Mouse (Mus musculus) kidney, adult 2 months (tissue): Measurements from ENCODE around the gene Gm47841.

ENCODE experiments used
- CTCF ChIP-seq: fragments of 200-500 bp; conservative IDR thresholded peaks from 2 replicates; pipeline ENCODE4 v1.5.1; 2011; ENCODE audit warnings: low read depth, mild to moderate bottlenecking, control low read depth, low read length, moderate library complexity, mixed read lengths; ENCODE audit not compliant: insufficient read depth, insufficient read length
- POLR2A ChIP-seq: fragments of 200-500 bp; IDR thresholded peaks from one replicate; pipeline ENCODE4 v1.6.1; 2011; ENCODE audit warnings: low read depth, low read length, control low read depth

- no peak for TF ChIP-seq CTCF
- TF ChIP-seq POLR2A, result no peak
Measured at GRCm38 (mm10) chr15:101008386-101009010, 38.7 kb downstream of the Gm47841 start.
